Mouse (Mus musculus): ENCODE data around the gene Wwtr1. TPM values are rescaled to one million over a fixed set of nuclear protein-coding genes. Genes with fewer than 3 reads are reported as not detected.

The Wwtr1 gene
- polyA plus RNA-seq, 1 experiment from 2014 or later: 20.4 TPM

DNA sequence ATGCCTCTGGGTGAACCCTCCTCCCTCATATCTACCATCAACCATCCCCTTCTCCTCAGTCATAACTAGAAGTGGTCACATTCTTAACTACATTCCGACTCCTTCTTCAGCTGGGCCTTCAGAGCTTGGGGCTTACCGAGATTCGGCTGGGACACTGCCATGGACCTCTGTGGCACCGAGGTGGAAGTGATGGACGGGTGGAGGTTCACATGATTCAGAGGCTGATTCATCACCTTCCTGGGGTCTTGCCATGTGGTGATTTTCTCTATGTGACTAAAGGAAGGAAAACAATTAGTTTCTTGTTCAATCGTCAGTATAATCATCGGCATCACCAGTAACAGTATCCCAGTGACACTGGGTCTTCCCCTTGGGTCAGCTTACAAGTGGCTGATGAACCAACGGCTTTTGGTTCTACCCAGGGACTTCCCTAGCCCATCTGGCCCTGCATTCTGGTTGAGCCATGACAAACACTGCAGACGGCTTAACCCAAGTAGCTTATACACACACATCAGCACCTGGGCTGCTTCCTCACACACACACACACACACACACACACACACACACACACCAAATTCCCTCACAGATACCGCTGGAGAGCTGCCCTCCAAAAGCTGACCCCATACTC, 74.0 kb downstream of the Wwtr1 start:
- DNase-seq (ENCODE audit: low spot score): no peak
- Histone ChIP-seq H3K4me3 (ENCODE audit: low read depth, low read length) (no peak overlapping the region), H3K4me2 (ENCODE audit: low read length) (no peak overlapping the region), H3K9ac (ENCODE audit: low read length) (no peak overlapping the region), H3K27me3 (replicated peaks; ENCODE audit: control insufficient read depth, insufficient read depth, low read length) (no peaks in the 10 kb centered on the region), H3K27ac (ENCODE audit: low read depth) (no peak overlapping the region), H3K4me1 (replicated peaks; ENCODE audit: control insufficient read depth, insufficient read depth, low read length) (no peaks in the 10 kb centered on the region), H3K36me3 (ENCODE audit: control insufficient read depth, insufficient read depth, low read length) (peaks cover 21% of the 10 kb centered on the region; the same call in 1 of the 2 replicates), H3K9me3 (ENCODE audit: control insufficient read depth, low read length) (no peaks in the 10 kb centered on the region)
- 80% methylated on average over 10 of the region's 10 CpGs for WGBS
- ATAC-seq (replicated peaks; ENCODE audit: low FRiP score, low TSS enrichment, low read depth): no peak

DNA sequence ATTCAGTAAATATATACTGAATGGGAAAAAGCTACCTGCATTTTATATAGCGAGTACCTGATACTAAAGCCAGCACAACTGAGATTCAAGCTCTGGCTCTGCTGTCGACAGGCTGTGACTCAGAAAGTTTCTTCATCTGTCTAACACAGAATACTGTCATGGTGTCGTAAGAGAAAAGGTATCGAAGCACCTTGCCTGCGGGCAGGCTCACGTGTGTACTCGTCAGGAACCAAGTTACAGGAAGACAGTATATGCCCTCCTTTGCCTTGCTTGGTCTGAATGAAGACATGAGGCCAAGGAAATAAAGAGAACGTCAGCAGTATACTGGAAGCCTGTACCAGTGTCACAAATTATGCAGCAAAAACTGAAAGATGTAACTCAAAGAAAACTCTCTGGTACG, 74.9 kb downstream of the Wwtr1 start:
- Histone ChIP-seq H3K4me2 (ENCODE audit: low read length) (no peak overlapping the region), H3K4me3 (ENCODE audit: low read depth, low read length) (no peak overlapping the region), H3K36me3 (ENCODE audit: control insufficient read depth, insufficient read depth, low read length) (peaks cover 21% of the 10 kb centered on the region; the same call in 1 of the 2 replicates), H3K4me1 (replicated peaks; ENCODE audit: control insufficient read depth, insufficient read depth, low read length) (no peaks in the 10 kb centered on the region), H3K27ac (ENCODE audit: low read depth) (no peak overlapping the region), H3K9me3 (ENCODE audit: control insufficient read depth, low read length) (no peaks in the 10 kb centered on the region), H3K27me3 (replicated peaks; ENCODE audit: control insufficient read depth, insufficient read depth, low read length) (no peaks in the 10 kb centered on the region), H3K9ac (ENCODE audit: low read length) (no peak overlapping the region)
- WGBS: 94% methylated on average over 9 of the region's 9 CpGs
- DNase-seq (ENCODE audit: low spot score) (no peak), ATAC-seq (replicated peaks; ENCODE audit: low FRiP score, low TSS enrichment, low read depth) (no peak)

DNA sequence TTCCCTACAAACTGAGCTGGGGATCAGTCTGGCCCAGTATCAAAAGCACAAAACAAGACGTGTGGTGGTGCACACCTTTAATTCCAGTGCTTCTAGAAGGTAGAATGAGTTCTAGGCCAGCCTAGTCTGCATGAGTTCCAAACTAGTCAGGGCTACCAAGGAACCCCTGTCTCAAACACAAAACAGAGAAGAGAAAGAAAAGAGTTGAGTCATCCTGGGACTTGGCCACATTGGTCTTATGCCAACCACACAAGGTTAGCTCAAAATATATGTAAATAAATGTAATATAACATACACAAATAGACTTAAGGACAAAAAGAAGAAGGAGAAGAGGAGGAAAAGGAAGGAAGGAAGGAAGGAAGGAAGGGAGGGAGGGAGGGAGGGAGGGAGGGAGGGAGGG, 77.9 kb downstream of the Wwtr1 start:
- ATAC-seq (replicated peaks; ENCODE audit: low FRiP score, low TSS enrichment, low read depth) (no peak), DNase-seq (ENCODE audit: low spot score) (no peak)
- Histone ChIP-seq H3K27me3 (replicated peaks; ENCODE audit: control insufficient read depth, insufficient read depth, low read length) (no peaks in the 10 kb centered on the region), H3K9ac (ENCODE audit: low read length) (no peak overlapping the region), H3K36me3 (ENCODE audit: control insufficient read depth, insufficient read depth, low read length) (peaks cover 21% of the 10 kb centered on the region; the same call in 1 of the 2 replicates), H3K4me3 (ENCODE audit: low read depth, low read length) (no peak overlapping the region), H3K4me2 (ENCODE audit: low read length) (no peak overlapping the region), H3K4me1 (replicated peaks; ENCODE audit: control insufficient read depth, insufficient read depth, low read length) (peaks cover 9% of the 10 kb centered on the region; the same call in 1 of the 2 replicates), H3K9me3 (ENCODE audit: control insufficient read depth, low read length) (no peaks in the 10 kb centered on the region), H3K27ac (ENCODE audit: low read depth) (no peak overlapping the region)
- 77% methylated on average over 1 of the region's 1 CpGs for WGBS

DNA sequence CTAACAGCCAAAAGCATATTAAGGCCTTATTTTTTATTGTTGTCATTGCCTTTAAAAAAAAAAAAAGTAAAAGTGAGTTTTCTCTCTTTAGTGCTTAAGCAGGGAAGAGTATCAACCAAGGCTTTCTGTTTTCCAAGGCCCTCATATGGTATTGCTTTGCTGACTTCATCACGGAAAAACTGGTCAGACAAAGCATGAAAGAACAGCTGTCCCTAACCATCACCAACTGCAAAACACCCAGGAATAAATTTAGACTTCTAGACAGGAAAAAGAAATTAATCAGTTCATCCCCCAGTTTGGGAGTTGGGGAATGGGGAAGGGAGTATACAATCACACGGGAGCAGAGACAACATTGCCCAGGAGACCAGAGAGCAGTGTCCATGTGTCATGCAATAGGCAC, 79.3 kb downstream of the Wwtr1 start:
- no peak for DNase-seq (ENCODE audit: low spot score)
- Histone ChIP-seq H3K27me3 (replicated peaks; ENCODE audit: control insufficient read depth, insufficient read depth, low read length) (no peaks in the 10 kb centered on the region), H3K9me3 (ENCODE audit: control insufficient read depth, low read length) (no peaks in the 10 kb centered on the region), H3K4me3 (ENCODE audit: low read depth, low read length) (no peak overlapping the region), H3K9ac (ENCODE audit: low read length) (no peak overlapping the region), H3K27ac (ENCODE audit: low read depth) (no peak overlapping the region), H3K4me1 (replicated peaks; ENCODE audit: control insufficient read depth, insufficient read depth, low read length) (peaks cover 9% of the 10 kb centered on the region; the same call in 1 of the 2 replicates), H3K4me2 (ENCODE audit: low read length) (no peak overlapping the region), H3K36me3 (ENCODE audit: control insufficient read depth, insufficient read depth, low read length) (peaks cover 21% of the 10 kb centered on the region; the same call in 1 of the 2 replicates)
- 57% methylated on average over 2 of the region's 2 CpGs for WGBS
- ATAC-seq (replicated peaks; ENCODE audit: low FRiP score, low TSS enrichment, low read depth): no peak

DNA sequence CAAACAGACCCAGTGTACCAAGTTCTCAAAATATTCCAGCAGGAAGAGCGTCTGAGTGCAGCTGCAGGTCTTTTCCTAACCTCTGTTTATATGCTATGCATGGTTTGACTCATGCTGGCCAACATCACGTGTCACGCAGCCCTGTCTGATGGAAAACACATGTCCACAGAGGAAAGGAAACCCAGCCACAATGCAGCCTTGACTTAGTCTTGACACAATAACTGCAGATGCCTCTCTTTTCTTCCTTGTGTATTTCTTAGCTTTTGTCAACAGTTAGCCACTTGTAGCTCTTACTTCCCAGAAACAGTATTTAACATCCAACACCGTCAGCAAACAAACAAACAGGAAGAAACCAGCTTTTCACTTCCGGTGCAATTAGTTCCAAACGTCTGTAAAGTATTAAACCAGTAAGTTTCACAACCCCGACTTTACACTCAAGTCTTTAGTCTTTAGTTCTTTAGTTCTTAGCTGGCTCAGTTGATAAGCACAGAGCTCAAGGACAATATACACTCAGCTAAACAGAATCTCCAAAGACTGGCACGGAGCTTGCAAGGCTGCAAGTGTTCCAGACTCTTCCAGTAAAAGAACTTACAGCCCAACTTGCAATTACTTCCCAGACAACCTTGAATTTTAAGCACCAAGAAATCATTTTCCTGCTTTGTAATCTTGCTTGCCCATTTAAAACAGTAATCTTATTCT, 88.1 kb downstream of the Wwtr1 start:
- no peak overlapping the region for H3K4me3 ChIP-seq (ENCODE audit: low read depth, low read length)
- 30% methylated on average over 8 of the region's 8 CpGs for WGBS
- no peak overlapping the region for H3K9ac ChIP-seq (ENCODE audit: low read length)
- H3K27me3 ChIP-seq (replicated peaks; ENCODE audit: control insufficient read depth, insufficient read depth, low read length): no peaks in the 10 kb centered on the region
- DNase-seq (ENCODE audit: low spot score) (peak; percentile 65), ATAC-seq (replicated peaks; ENCODE audit: low FRiP score, low TSS enrichment, low read depth) (peak; percentile 93)
- peak overlapping the region; percentile 89 for H3K27ac ChIP-seq (ENCODE audit: low read depth)
- H3K4me1 ChIP-seq (replicated peaks; ENCODE audit: control insufficient read depth, insufficient read depth, low read length): peaks cover 19% of the 10 kb centered on the region; the same call in 1 of the 2 replicates
- no peaks in the 10 kb centered on the region for H3K36me3 ChIP-seq (ENCODE audit: control insufficient read depth, insufficient read depth, low read length)
- no peaks in the 10 kb centered on the region for H3K9me3 ChIP-seq (ENCODE audit: control insufficient read depth, low read length)
- peak overlapping the region; percentile 2; the same call in 1 of the 2 replicates for H3K4me2 ChIP-seq (ENCODE audit: low read length)

DNA sequence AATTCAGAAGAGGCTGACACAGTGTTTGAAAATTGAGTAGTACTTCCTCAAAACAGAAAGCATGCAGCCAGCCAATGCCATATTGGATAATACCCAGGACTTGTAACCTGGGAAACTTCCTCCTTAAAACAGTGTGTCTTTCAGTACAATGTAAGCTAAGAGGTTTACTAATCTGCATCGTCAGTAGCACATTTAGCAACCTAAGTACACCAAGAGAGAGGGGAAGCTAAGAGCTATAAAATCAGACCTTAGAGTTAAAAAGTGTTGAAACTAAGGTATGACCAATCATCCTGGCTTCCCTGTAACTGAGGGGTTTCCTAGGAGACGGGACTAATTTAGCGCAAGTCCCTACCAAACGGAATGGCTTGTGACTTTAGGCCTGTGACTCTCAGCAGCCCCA, 89.6 kb downstream of the Wwtr1 start:
- no peaks in the 10 kb centered on the region for H3K9me3 ChIP-seq (ENCODE audit: control insufficient read depth, low read length)
- H3K36me3 ChIP-seq (ENCODE audit: control insufficient read depth, insufficient read depth, low read length): no peaks in the 10 kb centered on the region
- H3K4me1 ChIP-seq (replicated peaks; ENCODE audit: control insufficient read depth, insufficient read depth, low read length): peaks cover 19% of the 10 kb centered on the region; the same call in 1 of the 2 replicates
- no peak overlapping the region for H3K9ac ChIP-seq (ENCODE audit: low read length)
- ATAC-seq (replicated peaks; ENCODE audit: low FRiP score, low TSS enrichment, low read depth): no peak
- no peak for DNase-seq (ENCODE audit: low spot score)
- no peak overlapping the region for H3K27ac ChIP-seq (ENCODE audit: low read depth)
- WGBS: 82% methylated on average over 4 of the region's 4 CpGs
- H3K27me3 ChIP-seq (replicated peaks; ENCODE audit: control insufficient read depth, insufficient read depth, low read length): no peaks in the 10 kb centered on the region
- H3K4me2 ChIP-seq (ENCODE audit: low read length): no peak overlapping the region
- no peak overlapping the region for H3K4me3 ChIP-seq (ENCODE audit: low read depth, low read length)

DNA sequence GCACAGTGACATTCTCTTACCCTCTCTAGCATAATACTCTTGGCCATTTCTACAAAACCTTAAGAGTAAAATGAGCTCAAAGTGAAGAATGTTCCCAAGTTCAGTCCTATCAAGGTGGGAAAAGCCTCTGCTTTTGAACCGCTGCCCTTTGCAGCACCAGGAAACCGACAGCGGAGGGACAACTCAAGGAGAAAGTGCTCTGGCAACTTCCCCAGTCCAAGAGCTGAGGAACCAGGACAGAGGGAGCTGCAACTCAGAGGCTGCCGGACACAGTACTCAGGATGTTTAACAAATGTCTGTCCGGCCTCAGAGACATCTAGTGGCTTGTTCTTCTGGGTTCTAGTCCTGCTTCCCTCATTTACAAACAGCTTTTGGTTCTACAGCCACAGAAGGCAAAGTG, 93.7 kb downstream of the Wwtr1 start:
- no peak for ATAC-seq (replicated peaks; ENCODE audit: low FRiP score, low TSS enrichment, low read depth)
- peaks cover 8% of the 10 kb centered on the region; the same call in 1 of the 2 replicates for H3K4me1 ChIP-seq (replicated peaks; ENCODE audit: control insufficient read depth, insufficient read depth, low read length)
- no peak for DNase-seq (ENCODE audit: low spot score)
- H3K4me3 ChIP-seq (ENCODE audit: low read depth, low read length): no peak overlapping the region
- no peaks in the 10 kb centered on the region for H3K27me3 ChIP-seq (replicated peaks; ENCODE audit: control insufficient read depth, insufficient read depth, low read length)
- no peak overlapping the region for H3K9ac ChIP-seq (ENCODE audit: low read length)
- 82% methylated on average over 5 of the region's 5 CpGs for WGBS
- no peak overlapping the region for H3K4me2 ChIP-seq (ENCODE audit: low read length)
- no peaks in the 10 kb centered on the region; the same call in 1 of the 2 replicates for H3K36me3 ChIP-seq (ENCODE audit: control insufficient read depth, insufficient read depth, low read length)
- H3K9me3 ChIP-seq (ENCODE audit: control insufficient read depth, low read length): no peaks in the 10 kb centered on the region
- no peak overlapping the region for H3K27ac ChIP-seq (ENCODE audit: low read depth)

DNA sequence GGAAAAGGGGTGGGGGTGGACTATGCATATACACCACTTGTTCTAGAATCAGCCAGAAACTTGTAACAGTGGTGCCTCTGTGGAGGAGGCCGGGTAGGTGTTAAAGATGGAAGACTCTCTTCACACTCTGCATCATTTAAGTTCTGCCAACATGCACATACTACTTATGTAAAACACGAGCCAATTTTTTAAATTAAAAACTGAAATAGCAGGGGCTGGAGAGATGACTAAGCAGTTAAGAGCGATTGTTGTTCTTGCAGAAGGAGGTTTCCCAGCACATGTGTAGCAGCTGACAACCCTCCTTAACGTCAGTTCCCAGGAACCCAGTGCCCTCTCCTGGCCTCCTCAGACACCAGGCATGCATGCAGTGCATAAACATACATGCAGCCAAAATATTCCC, 95.1 kb downstream of the Wwtr1 start:
- H3K4me1 ChIP-seq (replicated peaks; ENCODE audit: control insufficient read depth, insufficient read depth, low read length): no peaks in the 10 kb centered on the region
- H3K27me3 ChIP-seq (replicated peaks; ENCODE audit: control insufficient read depth, insufficient read depth, low read length): no peaks in the 10 kb centered on the region
- no peak overlapping the region for H3K4me3 ChIP-seq (ENCODE audit: low read depth, low read length)
- no peak overlapping the region for H3K9ac ChIP-seq (ENCODE audit: low read length)
- WGBS: 65% methylated on average over 4 of the region's 4 CpGs
- no peaks in the 10 kb centered on the region for H3K9me3 ChIP-seq (ENCODE audit: control insufficient read depth, low read length)
- H3K4me2 ChIP-seq (ENCODE audit: low read length): no peak overlapping the region
- no peak overlapping the region for H3K27ac ChIP-seq (ENCODE audit: low read depth)
- H3K36me3 ChIP-seq (ENCODE audit: control insufficient read depth, insufficient read depth, low read length): peaks cover 9% of the 10 kb centered on the region; the same call in 1 of the 2 replicates
- no peak for ATAC-seq (replicated peaks; ENCODE audit: low FRiP score, low TSS enrichment, low read depth)
- DNase-seq (ENCODE audit: low spot score): no peak

Measured in intestine, embryonic 14.5 days (tissue).